Mouse (Mus musculus) hematopoietic stem cell, adult 5-6 weeks (primary cell): ENCODE results near the gene Rabl6. TPM values are rescaled to one million over a fixed set of nuclear protein-coding genes. Genes with fewer than 3 reads are reported as not detected.
"Not testable (repeated sequence)": the region's sequence is repeated elsewhere in the genome, so short reads cannot be mapped to it uniquely, and the experiment has no call there.

Experiments used
- ATAC-seq, 2 experiments: fragments of 125-278 bp in 1 of 2; replicated peaks in 1 of 2; 2 replicates each; pipeline ENCODE4 v1.8.0; 2016 to 2017; ENCODE audit warnings: inconsistent platforms in 2 of 2, mild to moderate bottlenecking in 2 of 2, moderate number of reproducible peaks in 2 of 2, low read depth in 1 of 2, moderate TSS enrichment in 1 of 2; ENCODE audit not compliant: low FRiP score in 2 of 2, poor library complexity in 2 of 2, severe bottlenecking in 2 of 2, insufficient read depth in 1 of 2, low TSS enrichment in 1 of 2
- total RNA-seq: library from RNA; stranded (forward); fragments of 172-1452, 232-1000 nt; gene quantifications from 2 replicates; pipeline ENCODE4 v1.2.3, GENCODE M21; 2017

Gene Rabl6
- total RNA-seq, 1 experiment from 2014 or later: 67.0 TPM

DNA sequence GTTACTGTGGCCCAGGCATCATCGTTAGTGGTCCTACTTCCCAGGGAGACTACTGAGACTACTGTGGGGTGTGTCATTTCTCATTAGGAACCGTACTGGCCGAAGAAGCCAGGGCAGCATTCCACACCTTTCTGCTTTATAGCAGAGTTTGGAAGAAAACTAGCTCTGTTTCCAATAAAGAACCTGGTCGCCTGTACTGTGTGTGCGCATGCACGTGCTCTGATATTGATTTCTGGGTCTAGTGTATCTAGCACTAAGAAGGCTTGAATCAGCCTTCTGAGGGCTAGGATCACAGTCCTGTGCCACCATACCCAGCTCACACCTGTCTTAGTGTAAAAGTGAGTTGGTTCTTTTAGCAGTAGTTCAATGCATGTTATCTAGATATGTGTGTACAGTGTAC, 49.5 kb downstream of the Rabl6 start:
- ATAC-seq: no peak

DNA sequence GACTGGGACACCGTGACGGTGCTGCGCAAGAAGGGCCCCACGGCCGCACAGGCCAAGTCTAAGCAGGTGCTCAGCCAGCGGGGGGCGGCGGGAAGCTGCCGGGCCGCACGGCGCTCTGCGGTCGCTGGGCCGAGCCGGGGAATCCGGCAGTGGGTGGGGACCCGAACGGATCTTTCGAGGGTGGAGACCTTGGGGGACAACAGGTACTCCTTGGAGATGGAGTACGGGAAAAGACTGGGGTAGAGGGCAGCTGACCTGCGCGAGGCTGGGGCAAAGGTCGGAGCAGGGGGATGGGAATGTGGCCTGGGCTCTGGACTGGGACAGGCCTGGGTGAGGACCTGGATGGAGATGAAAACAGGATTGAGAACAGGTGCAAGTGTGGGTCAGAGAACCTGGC, 50.4 kb downstream of the Rabl6 start:
- no peak for ATAC-seq

- ATAC-seq: peak; percentile 96 to 98
Measured at GRCm38 (mm10) chr2:25557221-25557963, 50.9 kb downstream of the Rabl6 start, which contains the start of gene Edf1. Edf1 (plus strand) TSS chr2:25557847.

GRCm38 (mm10) chr2:25556296-25556695, 52.0 kb downstream of the Rabl6 start:
- ATAC-seq: no peak

- ATAC-seq: not testable (repeated sequence)
Measured at GRCm38 (mm10) chr2:25555479-25555878, 52.8 kb downstream of the Rabl6 start.

GRCm38 (mm10) chr2:25553171-25553786, 55.0 kb downstream of the Rabl6 start:
- not testable (repeated sequence) for ATAC-seq

- 0 out of 4 replicates have a peak, but pooled peaks of 1 of the 2 experiments have one; percentile 16 for ATAC-seq
Measured at GRCm38 (mm10) chr2:25551186-25551585, 57.1 kb downstream of the Rabl6 start.

- peak in 1 of 2 experiments; percentile 12; a peak in 1 of 4 replicates for ATAC-seq
Measured at GRCm38 (mm10) chr2:25549021-25549991, 59.0 kb downstream of the Rabl6 start.

DNA sequence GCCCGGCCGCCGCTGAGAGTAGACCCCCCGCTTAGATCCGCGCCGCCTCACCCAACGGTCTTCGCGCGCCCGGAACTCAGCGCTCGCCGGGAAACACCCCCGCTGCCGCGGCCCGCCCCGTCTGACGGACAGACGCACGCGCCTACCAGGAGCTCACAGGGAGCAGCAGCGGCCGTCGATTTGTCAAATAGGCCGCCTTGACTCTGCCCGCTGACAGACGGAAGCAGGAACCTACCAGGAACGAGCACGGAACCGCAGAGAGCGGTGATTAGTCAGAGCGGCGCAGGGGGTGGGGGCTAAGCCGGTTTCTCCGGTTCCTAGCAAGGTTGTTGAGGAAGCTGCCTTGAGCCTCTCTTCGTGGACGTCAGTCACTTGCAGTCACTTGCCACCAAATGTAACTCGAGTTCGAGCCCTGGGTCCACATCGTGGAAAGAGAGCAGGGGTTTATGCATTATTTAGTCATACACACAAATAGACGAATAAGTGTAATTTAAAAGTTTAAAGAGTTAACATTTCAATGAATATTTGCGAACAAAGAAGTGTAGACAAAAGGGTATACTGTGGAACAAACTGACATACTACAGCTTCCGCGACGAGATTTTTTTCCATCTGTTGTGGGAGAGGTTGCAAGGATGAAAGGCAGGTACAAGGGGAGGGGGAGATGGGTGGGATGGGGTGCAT, 61.4 kb downstream of the Rabl6 start, which contains the start of gene Traf2:
TSS of gene Traf2 (minus strand) at position 130 of the 681 bp plus-strand sequence.
- ATAC-seq: peak; percentile 98

GRCm38 (mm10) chr2:25545996-25546810, 62.1 kb downstream of the Rabl6 start:
- peak in 1 of 2 experiments; percentile 20; a peak in 2 of 4 replicates for ATAC-seq

- no peak for ATAC-seq
Measured at GRCm38 (mm10) chr2:25541644-25542367, 66.5 kb downstream of the Rabl6 start.

DNA sequence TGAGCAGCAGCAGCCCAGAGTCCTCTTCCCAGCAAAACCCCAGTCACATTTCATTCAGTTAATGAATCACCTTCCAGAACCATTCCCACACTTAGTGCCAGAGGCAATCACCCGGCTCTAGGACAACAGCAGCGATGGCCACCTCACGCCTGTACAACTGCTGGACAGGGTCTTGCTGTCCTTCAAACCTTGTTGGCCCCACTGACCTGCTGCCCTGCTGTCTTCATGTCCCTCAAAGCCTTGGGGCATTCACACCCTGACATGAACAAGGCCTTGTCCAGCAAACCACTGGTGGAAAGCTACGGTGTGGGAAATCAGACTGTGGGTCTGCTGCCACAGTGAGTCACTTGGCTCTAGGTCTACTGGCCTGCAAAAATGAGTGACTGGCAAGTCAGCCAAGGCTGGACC, 67.8 kb downstream of the Rabl6 start:
- ATAC-seq: no peak

- no peak for ATAC-seq
Measured at GRCm38 (mm10) chr2:25536531-25536930, 71.8 kb downstream of the Rabl6 start.

DNA sequence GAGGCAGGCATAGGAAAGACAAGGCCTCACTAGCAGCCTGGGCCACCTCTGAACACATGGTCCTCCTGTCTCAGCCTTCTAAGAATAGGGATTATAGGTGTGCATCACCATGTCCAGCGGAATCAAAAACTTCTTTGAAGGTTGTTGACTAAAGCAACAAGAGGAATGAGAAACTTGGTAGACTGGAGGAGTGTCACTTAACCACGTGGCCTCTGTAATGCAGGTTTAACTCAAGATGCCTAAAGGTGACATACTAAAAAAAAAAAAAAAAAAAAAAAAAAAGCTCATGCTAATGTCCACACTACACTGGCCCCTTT, 73.5 kb downstream of the Rabl6 start:
- ATAC-seq: no peak

- peak in 1 of 2 experiments; percentile 42; a peak in 2 of 4 replicates for ATAC-seq
Measured at GRCm38 (mm10) chr2:25534178-25534865, 74.0 kb downstream of the Rabl6 start.
